Mouse (Mus musculus) olfactory bulb, adult 2 months (tissue): Measurements from ENCODE around the gene Kremen1.

ENCODE experiments used
- CTCF ChIP-seq: fragments of 200-500 bp; IDR thresholded peaks from 2 replicates; pipeline ENCODE4 v1.5.1; 2012; ENCODE audit warnings: low read depth, mild to moderate bottlenecking, low read length, moderate library complexity; ENCODE audit not compliant: insufficient read depth
- POLR2A ChIP-seq: fragments of 200-500 bp; IDR thresholded peaks from 2 replicates; pipeline ENCODE4 v1.6.1; 2012; ENCODE audit warnings: mild to moderate bottlenecking, low read depth, low read length, moderate library complexity; ENCODE audit not compliant: insufficient read depth

DNA sequence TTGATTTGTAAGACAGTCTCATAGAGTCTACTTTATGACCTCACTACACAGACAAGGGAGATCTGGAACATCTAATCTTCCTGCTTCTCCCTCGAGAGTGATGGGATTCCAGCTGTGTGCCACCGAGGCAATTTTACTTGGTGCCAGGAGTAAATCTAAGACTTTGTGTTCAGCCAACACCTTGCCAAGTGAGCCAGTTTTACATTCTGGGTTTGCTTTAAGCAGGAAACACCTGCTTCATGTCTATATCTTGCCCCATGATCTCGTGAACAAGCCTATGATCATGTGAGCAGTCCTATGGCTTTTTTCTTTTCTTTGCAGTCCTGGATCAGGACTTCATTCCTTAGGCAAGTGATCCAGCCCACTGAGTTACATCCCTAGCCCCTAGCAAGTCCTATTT lies 7.8 kb downstream of the Kremen1 start:
- TF ChIP-seq CTCF (no peak), POLR2A (no peak)
